ENCODE assay signal across 8 mouse cellular contexts in genomic region chr3:22074591-22075294, GRCm38 (mm10). TPM values are rescaled to one million over a fixed set of nuclear protein-coding genes. Genes with fewer than 3 reads are reported as not detected.
A peak's percentile ranks its signal among the peaks of the same experiment; 100 is the strongest.
DNase-seq lines count a peak whose midpoint lies in the region; ATAC-seq and TF ChIP-seq lines count a peak whose summit lies in the region.

No protein-coding gene starts in this region.

- no peaks in the 10 kb centered on the region for H3K27me3 ChIP-seq in forebrain, embryonic 10.5 days (ENCODE audit: poor library complexity, severe bottlenecking)
- H3K27me3 ChIP-seq in hindbrain, postnatal 0 days (ENCODE audit: insufficient read depth, low read length) = no peaks in the 10 kb centered on the region
- H3K27me3 ChIP-seq in liver, embryonic 13.5 days = no peaks in the 10 kb centered on the region

- no peak overlapping the region for H3K9ac ChIP-seq in hindbrain, postnatal 0 days (replicated peaks; ENCODE audit: low read length)
- peak overlapping the region; percentile 92; the same call in 1 of the 2 replicates for H3K9ac ChIP-seq in liver, embryonic 13.5 days

- WGBS in forebrain, embryonic 10.5 days = 28% methylated on average over 11 of the region's 11 CpGs
- WGBS in hindbrain, postnatal 0 days = 20% methylated on average over 11 of the region's 11 CpGs
- WGBS in liver, embryonic 13.5 days (ENCODE audit: insufficient replicate concordance) = 25% methylated on average over 11 of the region's 11 CpGs

- H3K27ac ChIP-seq in forebrain, embryonic 10.5 days = peak overlapping the region; percentile 35; the same call in 1 of the 2 replicates
- H3K27ac ChIP-seq in hindbrain, postnatal 0 days = no peak overlapping the region
- no peak overlapping the region for H3K27ac ChIP-seq in liver, embryonic 13.5 days

- DNase-seq in B cell, adult 2 months = peak; percentile 34 to 42
- peak; percentile 6 for DNase-seq in Muller cell, postnatal 12 days (ENCODE audit: inconsistent ontology term)
- peak; percentile 26 for DNase-seq in forebrain, embryonic 10.5 days (ENCODE audit: extremely low spot score, low spot score)
- peak; percentile 23 for DNase-seq in hindbrain, postnatal 0 days (ENCODE audit: low spot score)
- peak; percentile 51 for DNase-seq in liver, embryonic 13.5 days
- DNase-seq in neural tube, embryonic 10.5 days (ENCODE audit: extremely low spot score, low spot score) = peak; percentile 35
- no peak for DNase-seq in layer of hippocampus, adult 8-10 months (ENCODE audit: low spot score in 2 of 2)
- no peak for DNase-seq in cerebellum, postnatal 4 days (ENCODE audit: low spot score in 2 of 2)

- peak overlapping the region; percentile 84 for H3K4me2 ChIP-seq in hindbrain, postnatal 0 days (ENCODE audit: low read depth, low read length)
- H3K4me2 ChIP-seq in liver, embryonic 13.5 days = peak overlapping the region; percentile 88

- H3K9me3 ChIP-seq in forebrain, embryonic 10.5 days = no peaks in the 10 kb centered on the region; the same call in 1 of the 2 replicates
- H3K9me3 ChIP-seq in hindbrain, postnatal 0 days (ENCODE audit: low read length) = no peaks in the 10 kb centered on the region
- no peaks in the 10 kb centered on the region for H3K9me3 ChIP-seq in liver, embryonic 13.5 days (replicated peaks)

- H3K36me3 ChIP-seq in forebrain, embryonic 10.5 days (replicated peaks) = peaks cover 8% of the 10 kb centered on the region
- no peaks in the 10 kb centered on the region for H3K36me3 ChIP-seq in hindbrain, postnatal 0 days (ENCODE audit: insufficient read depth, low read length)
- no peaks in the 10 kb centered on the region; the same call in 1 of the 2 replicates for H3K36me3 ChIP-seq in liver, embryonic 13.5 days

- peaks cover 36% of the 10 kb centered on the region for H3K4me1 ChIP-seq in forebrain, embryonic 10.5 days
- 0 out of 2 replicates have a peak, but pooled peaks cover 7% of the 10 kb centered on the region for H3K4me1 ChIP-seq in hindbrain, postnatal 0 days (ENCODE audit: insufficient read depth, low read length)
- H3K4me1 ChIP-seq in liver, embryonic 13.5 days (replicated peaks) = peaks cover 38% of the 10 kb centered on the region

- TF ChIP-seq CTCF in hindbrain, postnatal 0 days (IDR thresholded peaks at IDR 0.05; ENCODE audit: low read depth) = no peak

- no peak for ATAC-seq in hindbrain, postnatal 0 days
- peak; percentile 64 for ATAC-seq in liver, embryonic 13.5 days (ENCODE audit: low read depth)

- peak overlapping the region; percentile 89 for H3K4me3 ChIP-seq in forebrain, embryonic 10.5 days
- H3K4me3 ChIP-seq in hindbrain, postnatal 0 days (ENCODE audit: low read length) = peak overlapping the region; percentile 67
- peak overlapping the region; percentile 90 for H3K4me3 ChIP-seq in liver, embryonic 13.5 days (replicated peaks)

RNA-seq across cellular contexts. Expression of gene Tbl1xr1, which starts 1.7 kb away (rescaled TPM):
- 24.9 and 30.7 TPM in 2 replicates for polyA plus RNA-seq in forebrain, embryonic 10.5 days (2016; fragmentation: Nextera tagmentation; extraction: Ambion mirVana)
- 33.1 and 50.3 TPM in 2 replicates for total RNA-seq in hindbrain, postnatal 0 days (2014; rRNA removed)
- polyA plus RNA-seq in hindbrain, postnatal 0 days (2015; fragmentation: Nextera tagmentation; extraction: Ambion mirVana) = 9.7 and 12.8 TPM in 2 replicates
- polyA plus RNA-seq in liver, embryonic 13.5 days (2015; fragmentation: Nextera tagmentation; extraction: Ambion mirVana) = 5.0 and 8.5 TPM in 2 replicates
- 100 to 1,000 TPM; 130 to 150 (median 140) TPM for total RNA-seq in layer of hippocampus, adult 8-10 months (2022)

Comparison
In these comparisons a context has a peak if more than half of its experiments do, and no peak if none do; other contexts are left out.
1. DNase-seq: peak in B cell, adult 2 months (2 of 2), Muller cell, postnatal 12 days (single experiment), forebrain, embryonic 10.5 days (single experiment), hindbrain, postnatal 0 days (single experiment), liver, embryonic 13.5 days (single experiment) and neural tube, embryonic 10.5 days (single experiment); none in layer of hippocampus, adult 8-10 months (0 of 2) and cerebellum, postnatal 4 days (0 of 2).
2. Peak in every context shown above with its lines, with median percentiles within 50 percentile points of each other: H3K4me3 ChIP-seq.